In the genomic region with DNA sequence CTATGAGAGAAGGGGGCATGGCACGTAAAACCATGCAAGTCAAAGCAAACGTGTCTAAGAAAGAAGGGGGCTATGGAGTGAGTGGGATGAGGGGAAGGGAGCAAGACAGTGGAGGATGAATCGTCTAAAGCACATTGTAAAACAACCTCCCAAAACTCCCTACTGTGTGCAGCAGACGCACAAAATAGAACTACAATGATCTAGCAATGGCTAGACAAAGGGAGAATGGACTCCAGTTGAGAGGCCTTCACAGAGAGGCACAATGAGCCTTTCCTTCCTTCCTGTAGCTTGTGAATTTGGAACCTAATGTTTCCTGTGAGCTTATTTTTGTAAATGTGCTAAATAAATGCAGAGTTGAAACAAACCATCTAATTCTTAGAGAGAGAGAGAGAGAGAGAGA, we compare ENCODE assay signal across 47 mouse cellular contexts. TPM values are rescaled to one million over a fixed set of nuclear protein-coding genes. Genes with fewer than 3 reads are reported as not detected.
"Had no signal": no experiment of that assay in that cellular context is flagged by ENCODE, and none has a peak within 500 bp of the region (broad histone marks: within the 10 kb centered on the region; RNA-seq: fewer than 3 reads in every experiment).

No protein-coding gene starts in this region.

- H3K4me1 ChIP-seq: limb, embryonic 10.5 days; limb, embryonic 12.5 days; limb, embryonic 13.5 days; limb, embryonic 15.5 days; liver, embryonic 12.5 days; liver, embryonic 13.5 days; liver, embryonic 15.5 days; lung, embryonic 15.5 days; megakaryocyte, embryonic 14.5 days; midbrain, embryonic 10.5 days; midbrain, embryonic 12.5 days; midbrain, embryonic 13.5 days; midbrain, embryonic 15.5 days; neural tube, embryonic 12.5 days had no signal

- H3K4me3 ChIP-seq: limb, embryonic 10.5 days; limb, embryonic 12.5 days; limb, embryonic 13.5 days; limb, embryonic 15.5 days; liver, embryonic 12.5 days; liver, embryonic 13.5 days; liver, embryonic 15.5 days; lung, embryonic 15.5 days; megakaryocyte, embryonic 14.5 days; midbrain, embryonic 10.5 days; midbrain, embryonic 12.5 days; midbrain, embryonic 13.5 days; midbrain, embryonic 15.5 days; myocyte; neural tube, embryonic 12.5 days had no signal

- H3K27me3 ChIP-seq: limb, embryonic 12.5 days; limb, embryonic 13.5 days; limb, embryonic 15.5 days; liver, embryonic 12.5 days; liver, embryonic 13.5 days; liver, embryonic 15.5 days; lung, embryonic 15.5 days; megakaryocyte, embryonic 14.5 days; midbrain, embryonic 12.5 days; midbrain, embryonic 13.5 days; midbrain, embryonic 15.5 days; neural tube, embryonic 12.5 days had no signal

- H3K27ac ChIP-seq: limb, embryonic 10.5 days; limb, embryonic 12.5 days; limb, embryonic 13.5 days; limb, embryonic 15.5 days; liver, embryonic 12.5 days; liver, embryonic 13.5 days; liver, embryonic 14.5 days; liver, embryonic 15.5 days; lung, embryonic 15.5 days; macrophage; midbrain, embryonic 10.5 days; midbrain, embryonic 12.5 days; midbrain, embryonic 13.5 days; midbrain, embryonic 15.5 days; neural tube, embryonic 12.5 days had no signal

- H3K4me2 ChIP-seq: limb, embryonic 12.5 days; limb, embryonic 13.5 days; limb, embryonic 15.5 days; liver, embryonic 11.5 days; liver, embryonic 12.5 days; liver, embryonic 13.5 days; liver, embryonic 15.5 days; lung, embryonic 14.5 days; lung, embryonic 15.5 days; midbrain, embryonic 11.5 days; midbrain, embryonic 12.5 days; midbrain, embryonic 13.5 days; midbrain, embryonic 15.5 days; neural tube, embryonic 12.5 days had no signal

- H3K9me3 ChIP-seq: limb, embryonic 10.5 days; limb, embryonic 12.5 days; limb, embryonic 13.5 days; limb, embryonic 15.5 days; liver, embryonic 12.5 days; liver, embryonic 13.5 days; liver, embryonic 15.5 days; lung, embryonic 15.5 days; megakaryocyte, embryonic 14.5 days; midbrain, embryonic 10.5 days; midbrain, embryonic 12.5 days; midbrain, embryonic 13.5 days; midbrain, embryonic 15.5 days; neural tube, embryonic 12.5 days had no signal

- DNase-seq: left cerebral cortex, postnatal 4 days; liver; liver, embryonic 13.5 days; liver, postnatal 0 days; lung, adult 18-20 months; lung, adult 2 months; lung, embryonic 14.5 days; lung, postnatal 10 days; lung, postnatal 14 days; lung, postnatal 36 days; lung, postnatal 4 days; midbrain, embryonic 14.5 days had no signal

- ATAC-seq: liver, embryonic 12.5 days; liver, postnatal 0 days; lung, postnatal 0 days; midbrain, embryonic 13.5 days; midbrain, embryonic 15.5 days; midbrain, embryonic 16.5 days had no signal

- H3K36me3 ChIP-seq: limb, embryonic 10.5 days; limb, embryonic 12.5 days; limb, embryonic 13.5 days; limb, embryonic 15.5 days; liver, embryonic 12.5 days; liver, embryonic 13.5 days; liver, embryonic 15.5 days; lung, embryonic 15.5 days; midbrain, embryonic 10.5 days; midbrain, embryonic 12.5 days; midbrain, embryonic 13.5 days; midbrain, embryonic 15.5 days; neural tube, embryonic 12.5 days had no signal

- H3K9ac ChIP-seq: limb, embryonic 12.5 days; limb, embryonic 13.5 days; limb, embryonic 15.5 days; liver, embryonic 12.5 days; liver, embryonic 13.5 days; liver, embryonic 14.5 days; liver, embryonic 15.5 days; liver, postnatal 0 days; lung, embryonic 14.5 days; lung, embryonic 15.5 days; midbrain, embryonic 12.5 days; midbrain, embryonic 13.5 days; midbrain, embryonic 15.5 days; neural tube, embryonic 12.5 days had no signal

RNA-seq across cellular contexts. Expression of a gene that starts 22.7 kb away (rescaled TPM):
- total RNA-seq: left cerebral cortex, postnatal 10 days; left cerebral cortex, postnatal 14 days; left cerebral cortex, postnatal 25 days; left cerebral cortex, postnatal 36 days; left cerebral cortex, postnatal 4 days; liver, adult 2 months; megakaryocyte progenitor cell, adult 5-6 weeks; megakaryocyte, adult 5-6 weeks; megakaryocyte-erythroid progenitor cell, adult 5-6 weeks; midbrain, postnatal 0 days; monocyte, adult 5-6 weeks had no signal
- polyA plus RNA-seq: limb, embryonic 10.5 days; limb, embryonic 11.5 days; limb, embryonic 12.5 days; limb, embryonic 13.5 days; limb, embryonic 14.5 days; limb, embryonic 15.5 days; liver, adult 2 months; liver, embryonic 11.5 days; liver, embryonic 12.5 days; liver, embryonic 13.5 days; liver, embryonic 14.5 days; liver, embryonic 15.5 days; liver, embryonic 16.5 days; liver, postnatal 0 days; lung, adult 2 months; lung, embryonic 14.5 days; lung, embryonic 15.5 days; lung, embryonic 16.5 days; lung, postnatal 0 days; macrophage; midbrain, embryonic 10.5 days; midbrain, embryonic 11.5 days; midbrain, embryonic 12.5 days; midbrain, embryonic 13.5 days; midbrain, embryonic 14.5 days; midbrain, embryonic 15.5 days; midbrain, embryonic 16.5 days; midbrain, postnatal 0 days; myocyte; neural tube, embryonic 11.5 days; neural tube, embryonic 12.5 days had no signal
